Mouse (Mus musculus) cerebellum, adult 2 months (tissue): Measurements from ENCODE around the gene Slc39a1.

ENCODE experiments used
- CTCF ChIP-seq: fragments of 200-500 bp; IDR thresholded peaks from 2 replicates; pipeline ENCODE4 v1.5.1; 2011; ENCODE audit warnings: low read depth, mild to moderate bottlenecking, control low read depth, low read length, moderate library complexity, borderline replicate concordance; ENCODE audit not compliant: insufficient read depth
- POLR2A ChIP-seq: fragments of 200-500 bp; IDR thresholded peaks from 2 replicates; pipeline ENCODE4 v1.6.1; 2011; ENCODE audit warnings: low read length, control low read depth, borderline replicate concordance; ENCODE audit not compliant: insufficient read depth

DNA sequence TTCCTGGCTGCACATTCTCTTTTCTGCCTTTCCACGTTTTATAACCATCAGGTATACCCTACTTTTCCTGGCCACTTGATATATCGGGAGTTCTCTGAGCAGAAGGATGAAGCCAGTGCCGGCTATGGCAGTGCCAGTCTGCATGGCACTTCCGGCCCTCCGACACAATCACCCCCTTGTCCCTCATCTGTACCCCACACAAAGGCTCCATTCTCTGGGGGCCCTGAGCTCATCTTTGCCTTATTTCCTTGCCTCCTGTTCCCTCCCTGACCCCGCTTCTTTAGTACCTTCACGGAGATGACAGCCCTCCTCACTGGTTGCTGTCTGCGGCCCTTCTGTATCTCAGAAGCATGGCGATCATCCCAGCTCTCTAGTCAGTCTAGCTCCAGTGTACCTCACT lies 32.7 kb downstream of the Slc39a1 start:
- no peak for TF ChIP-seq CTCF
- TF ChIP-seq POLR2A, result no peak
